In the genomic region with DNA sequence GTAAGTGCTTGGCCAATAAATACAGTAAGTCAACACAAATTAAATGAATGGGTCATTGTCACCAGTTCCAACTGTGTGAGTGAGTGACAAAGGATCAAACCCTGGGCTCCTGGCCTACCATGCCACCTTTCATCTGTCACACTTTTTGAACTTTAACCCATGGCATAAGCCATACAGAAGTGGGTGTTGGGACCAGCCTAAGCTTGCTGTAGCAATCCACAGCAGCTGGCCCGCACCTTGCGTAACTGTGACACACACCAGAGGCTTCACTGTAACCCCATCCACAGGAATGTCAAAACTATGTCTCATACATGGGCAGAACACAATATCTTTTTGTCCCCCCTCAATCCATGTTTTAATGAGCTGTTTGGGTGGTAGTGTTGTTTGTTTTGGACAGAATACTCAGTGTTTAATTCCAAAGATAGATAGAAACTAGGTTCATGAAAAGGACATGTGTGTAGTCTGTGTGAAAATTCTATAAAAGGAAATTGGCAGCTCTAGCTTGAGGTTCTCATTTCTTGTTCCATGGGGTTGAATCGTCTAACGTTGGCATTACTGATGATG, we compare ENCODE assay signal across 13 mouse cellular contexts. TPM values are rescaled to one million over a fixed set of nuclear protein-coding genes. Genes with fewer than 3 reads are reported as not detected.
DNase-seq lines count a peak whose midpoint lies in the region; ATAC-seq and TF ChIP-seq lines count a peak whose summit lies in the region.
"Had no signal": no experiment of that assay in that cellular context is flagged by ENCODE, and none has a peak within 500 bp of the region (broad histone marks: within the 10 kb centered on the region; RNA-seq: fewer than 3 reads in every experiment).

No protein-coding gene starts in this region.

- no peak for TF ChIP-seq CTCF in lung, postnatal 0 days (IDR thresholded peaks at IDR 0.05)
- TF ChIP-seq CTCF in kidney, adult 2 months (conservative IDR thresholded peaks at IDR 0.05; ENCODE audit: insufficient read depth, insufficient read length, low read depth, low read length) = no peak

- no peak for TF ChIP-seq EP300 in lung, postnatal 0 days (IDR thresholded peaks at IDR 0.05)

- WGBS in limb, embryonic 15.5 days = 57% methylated on average over 4 of the region's 4 CpGs
- 44% methylated on average over 4 of the region's 4 CpGs for WGBS in lung, postnatal 0 days
- WGBS in kidney, adult 2 months = 80% methylated on average over 4 of the region's 4 CpGs

- peak; percentile 30; the same call in 1 of the 2 replicates for ATAC-seq in limb, embryonic 15.5 days (ENCODE audit: insufficient number of reproducible peaks, low FRiP score, low TSS enrichment, low read depth)
- peak; percentile 92 for ATAC-seq in lung, postnatal 0 days

- TF ChIP-seq POLR2A in kidney, adult 2 months (IDR thresholded peaks at IDR 0.05; ENCODE audit: low read depth, low read length) = no peak

- DNase-seq in 3134 (ENCODE audit: extremely low read depth, insufficient read length, low spot score) = peak; percentile 21
- peak; percentile 43 for DNase-seq in 416B (ENCODE audit: low read depth)
- DNase-seq in lung, postnatal 0 days (ENCODE audit: low spot score) = peak; percentile 77
- no peak for DNase-seq in kidney, adult 2 months
- no peak for DNase-seq in layer of hippocampus, adult 11-12 months (ENCODE audit: low spot score)
- no peak for DNase-seq in cerebellum, adult 11-12 months
- DNase-seq: cerebellum, postnatal 36 days; layer of hippocampus, postnatal 36 days; midbrain, embryonic 14.5 days; right cerebral cortex, postnatal 14 days; thymus, postnatal 36 days had no signal

- no peak overlapping the region for H3K4me3 ChIP-seq in limb, embryonic 15.5 days
- no peak overlapping the region for H3K4me3 ChIP-seq in lung, postnatal 0 days (ENCODE audit: low read depth, low read length)
- H3K4me3 ChIP-seq in kidney, adult 2 months (ENCODE audit: insufficient read depth, low read depth, low read length) = no peak overlapping the region

- H3K9me3 ChIP-seq in limb, embryonic 15.5 days = no peaks in the 10 kb centered on the region
- H3K9me3 ChIP-seq in lung, postnatal 0 days (ENCODE audit: low read length) = no peaks in the 10 kb centered on the region
- H3K9me3 ChIP-seq: G1E had no signal

- no peak overlapping the region for H3K4me2 ChIP-seq in limb, embryonic 15.5 days
- H3K4me2 ChIP-seq in lung, postnatal 0 days (replicated peaks; ENCODE audit: low read depth, low read length) = no peak overlapping the region

- no peaks in the 10 kb centered on the region for H3K36me3 ChIP-seq in limb, embryonic 15.5 days
- H3K36me3 ChIP-seq in lung, postnatal 0 days (ENCODE audit: insufficient read depth, low read length) = no peaks in the 10 kb centered on the region
- H3K36me3 ChIP-seq in kidney, adult 2 months (ENCODE audit: control insufficient read depth, insufficient read depth, low read length) = no peaks in the 10 kb centered on the region
- H3K36me3 ChIP-seq: G1E had no signal

- no peak overlapping the region for H3K9ac ChIP-seq in limb, embryonic 15.5 days
- H3K9ac ChIP-seq in lung, postnatal 0 days (replicated peaks; ENCODE audit: low read depth) = no peak overlapping the region

- H3K27ac ChIP-seq in limb, embryonic 15.5 days = no peak overlapping the region
- H3K27ac ChIP-seq in lung, postnatal 0 days (ENCODE audit: low read length) = no peak overlapping the region
- no peak overlapping the region for H3K27ac ChIP-seq in kidney, adult 2 months (ENCODE audit: insufficient read depth, low read depth, low read length)

- no peaks in the 10 kb centered on the region for H3K4me1 ChIP-seq in limb, embryonic 15.5 days
- H3K4me1 ChIP-seq in lung, postnatal 0 days (ENCODE audit: insufficient read depth, low read depth, low read length) = no peaks in the 10 kb centered on the region
- H3K4me1 ChIP-seq in kidney, adult 2 months (ENCODE audit: control insufficient read depth, insufficient read depth, low read length) = no peaks in the 10 kb centered on the region

- H3K27me3 ChIP-seq in limb, embryonic 15.5 days = no peaks in the 10 kb centered on the region
- no peaks in the 10 kb centered on the region for H3K27me3 ChIP-seq in lung, postnatal 0 days (replicated peaks; ENCODE audit: insufficient read depth, low read length)
- H3K27me3 ChIP-seq in kidney, adult 2 months (replicated peaks; ENCODE audit: control insufficient read depth, insufficient read depth, low read length) = no peaks in the 10 kb centered on the region

RNA-seq across cellular contexts. Expression of a gene that starts 31.1 kb away (rescaled TPM):
- polyA plus RNA-seq in limb, embryonic 15.5 days (2015; fragmentation: Nextera tagmentation; extraction: Ambion mirVana) = 40.7 and 46.0 TPM in 2 replicates
- polyA plus RNA-seq in lung, postnatal 0 days (2015; fragmentation: Nextera tagmentation; extraction: Ambion mirVana) = 11.8 and 12.5 TPM in 2 replicates
- 57.7 and 61.7 TPM in 2 replicates for polyA plus RNA-seq in kidney, adult 2 months (2012; rRNA removed)

RNA-seq across cellular contexts. Expression of a gene that starts 59.4 kb away (rescaled TPM):
- polyA plus RNA-seq in limb, embryonic 15.5 days (2015; fragmentation: Nextera tagmentation; extraction: Ambion mirVana) = 26.1 and 26.3 TPM in 2 replicates
- polyA plus RNA-seq in lung, postnatal 0 days (2015; fragmentation: Nextera tagmentation; extraction: Ambion mirVana) = 1.4 and 1.8 TPM in 2 replicates
- 0.08 TPM in 2 replicates for polyA plus RNA-seq in kidney, adult 2 months (2012; rRNA removed)

Comparison
In these comparisons a context has a peak if more than half of its experiments do, and no peak if none do; other contexts are left out.
1. DNase-seq: peak in 3134 (single experiment), 416B (single experiment) and lung, postnatal 0 days (single experiment); none in kidney, adult 2 months (single experiment), layer of hippocampus, adult 11-12 months (single experiment) and cerebellum, adult 11-12 months (single experiment).